Mouse (Mus musculus) lung, embryonic 16.5 days (tissue): Measurements from ENCODE around the gene Schip1. TPM values are rescaled to one million over a fixed set of nuclear protein-coding genes. Genes with fewer than 3 reads are reported as not detected.

Experiments used
- ATAC-seq: fragments of 200-750 bp; cut with Nextera tagmentation; 2 replicates; pipeline ENCODE4 v1.8.0; 2017; ENCODE audit warnings: low read depth, mild to moderate bottlenecking, moderate library complexity
- H3K27ac ChIP-seq: fragments of 300-500 bp; sonication (generic); 2 replicates; pipeline ENCODE4 v1.5.1; 2014; ENCODE audit warnings: mild to moderate bottlenecking, control low read depth, low read length
- H3K27me3 ChIP-seq: fragments of 300-500 bp; sonication (generic); 2 replicates; pipeline ENCODE4 v1.6.1; 2014; ENCODE audit warnings: low read depth, low read length, mixed read lengths; ENCODE audit not compliant: control insufficient read depth, insufficient read depth
- H3K36me3 ChIP-seq: fragments of 300-500 bp; sonication (generic); 2 replicates; pipeline ENCODE4 v1.6.1; 2014; ENCODE audit warnings: low read length; ENCODE audit not compliant: control insufficient read depth, insufficient read depth
- H3K4me1 ChIP-seq: fragments of 300-500 bp; sonication (generic); replicated peaks from 2 replicates; pipeline ENCODE4 v1.6.1; 2014; ENCODE audit warnings: low read length, mixed read lengths; ENCODE audit not compliant: control insufficient read depth, insufficient read depth
- H3K4me2 ChIP-seq: fragments of 300-500 bp; sonication (generic); 2 replicates; pipeline ENCODE4 v1.6.1; 2014; ENCODE audit warnings: low read depth, low read length, control low read depth
- H3K4me3 ChIP-seq: fragments of 300-500 bp; sonication (generic); 2 replicates; pipeline ENCODE4 v1.5.1; 2014; ENCODE audit warnings: mild to moderate bottlenecking, low read length, control low read depth
- H3K9ac ChIP-seq: fragments of 300-500 bp; sonication (generic); 2 replicates; pipeline ENCODE4 v1.6.1; 2014; ENCODE audit warnings: low read length, control low read depth
- H3K9me3 ChIP-seq: fragments of 300-500 bp; sonication (generic); 2 replicates; pipeline ENCODE4 v1.6.1; 2016; ENCODE audit warnings: low read length; ENCODE audit not compliant: control insufficient read depth
- WGBS: fragments of 180-500 bp; shearing (Covaris S2); extraction: QIAGEN DNeasy Blood & Tissue Kit; methylation state at CpG from one replicate; pipeline ENCODE4 v1.1.7; 2014; 5-methylcytosine and 5-hydroxymethylcytosine counted together
- polyA plus RNA-seq: library from polyadenylated mRNA; unstranded; fragments of >200 nt; fragmentation: Nextera tagmentation; extraction: Ambion mirVana; gene quantifications from 2 replicates; pipeline ENCODE4 v1.2.1, GENCODE M21; 2015

Schip1 gene
- 29.1 and 31.2 TPM in 2 replicates for polyA plus RNA-seq

- Histone ChIP-seq H3K36me3 (no peaks in the 10 kb centered on the region), H3K9me3 (no peaks in the 10 kb centered on the region), H3K27ac (no peak within 1 kb of the TSS), H3K4me2 (no peak within 1 kb of the TSS), H3K4me3 (no peak within 1 kb of the TSS), H3K4me1 (no peaks in the 10 kb centered on the region), H3K27me3 (no peaks in the 10 kb centered on the region), H3K9ac (no peak within 1 kb of the TSS)
- ATAC-seq = no peak
- WGBS = 16% methylated on average over 12 of the region's 12 CpGs
Observed at GRCm38 (mm10) chr3:68064731-68065130, at the start of gene Schip1. Gene Schip1 (plus strand): TSS chr3:68064802.

GRCm38 (mm10) chr3:68015786-68016185, 48.8 kb upstream of the Schip1 start:
- no peak for ATAC-seq
- Histone ChIP-seq H3K27me3 (no peaks in the 10 kb centered on the region), H3K9me3 (no peaks in the 10 kb centered on the region), H3K27ac (no peak overlapping the region), H3K4me1 (no peaks in the 10 kb centered on the region), H3K4me2 (no peak overlapping the region), H3K36me3 (no peaks in the 10 kb centered on the region), H3K9ac (no peak overlapping the region), H3K4me3 (no peak overlapping the region)
- WGBS = 58% methylated on average over 1 of the region's 1 CpGs

- no peaks in the 10 kb centered on the region for H3K36me3 ChIP-seq
- no peaks in the 10 kb centered on the region for H3K4me1 ChIP-seq
- no peaks in the 10 kb centered on the region for H3K9me3 ChIP-seq
- no peak overlapping the region for H3K4me2 ChIP-seq
- H3K27ac ChIP-seq = no peak overlapping the region
- 57% methylated on average over 4 of the region's 4 CpGs for WGBS
- H3K9ac ChIP-seq = no peak overlapping the region
- H3K4me3 ChIP-seq = no peak overlapping the region
- ATAC-seq = no peak
- H3K27me3 ChIP-seq = no peaks in the 10 kb centered on the region
Observed at GRCm38 (mm10) chr3:68019401-68019800, 45.2 kb upstream of the Schip1 start.

GRCm38 (mm10) chr3:68036097-68036496, 28.5 kb upstream of the Schip1 start:
- ATAC-seq = no peak
- H3K9ac ChIP-seq = no peak overlapping the region
- no peak overlapping the region for H3K4me3 ChIP-seq
- no peak overlapping the region for H3K4me2 ChIP-seq
- H3K27me3 ChIP-seq = no peaks in the 10 kb centered on the region
- no peak overlapping the region for H3K27ac ChIP-seq
- H3K36me3 ChIP-seq = no peaks in the 10 kb centered on the region
- no peaks in the 10 kb centered on the region for H3K9me3 ChIP-seq
- 54% methylated on average over 3 of the region's 3 CpGs for WGBS
- H3K4me1 ChIP-seq = no peaks in the 10 kb centered on the region

GRCm38 (mm10) chr3:68042951-68043350, 21.7 kb upstream of the Schip1 start:
- no peaks in the 10 kb centered on the region for H3K27me3 ChIP-seq
- no peaks in the 10 kb centered on the region for H3K36me3 ChIP-seq
- H3K9ac ChIP-seq = no peak overlapping the region
- H3K9me3 ChIP-seq = no peaks in the 10 kb centered on the region
- H3K4me2 ChIP-seq = no peak overlapping the region
- no peak overlapping the region for H3K4me3 ChIP-seq
- no peaks in the 10 kb centered on the region for H3K4me1 ChIP-seq
- WGBS = 90% methylated on average over 2 of the region's 2 CpGs
- H3K27ac ChIP-seq = no peak overlapping the region
- no peak for ATAC-seq

GRCm38 (mm10) chr3:68045475-68046416, 18.9 kb upstream of the Schip1 start:
- no peaks in the 10 kb centered on the region for H3K27me3 ChIP-seq
- H3K4me1 ChIP-seq = no peaks in the 10 kb centered on the region
- H3K36me3 ChIP-seq = no peaks in the 10 kb centered on the region
- ATAC-seq = no peak
- H3K9ac ChIP-seq = no peak overlapping the region
- H3K9me3 ChIP-seq = no peaks in the 10 kb centered on the region
- no peak overlapping the region for H3K4me2 ChIP-seq
- no peak overlapping the region for H3K4me3 ChIP-seq
- H3K27ac ChIP-seq = no peak overlapping the region
- WGBS = 47% methylated on average over 9 of the region's 9 CpGs

- 46% methylated on average over 2 of the region's 2 CpGs for WGBS
- ATAC-seq = no peak
Observed at GRCm38 (mm10) chr3:68053538-68053937, 11.1 kb upstream of the Schip1 start.

GRCm38 (mm10) chr3:68055071-68055470, 9.5 kb upstream of the Schip1 start:
- H3K9me3 ChIP-seq = no peaks in the 10 kb centered on the region
- H3K9ac ChIP-seq = no peak overlapping the region
- H3K27me3 ChIP-seq = peaks cover 3% of the 10 kb centered on the region; the same call in 1 of the 2 replicates
- no peak overlapping the region for H3K4me3 ChIP-seq
- H3K27ac ChIP-seq = no peak overlapping the region
- 32% methylated on average over 13 of the region's 13 CpGs for WGBS
- H3K4me1 ChIP-seq = no peaks in the 10 kb centered on the region
- no peak for ATAC-seq
- H3K36me3 ChIP-seq = no peaks in the 10 kb centered on the region
- no peak overlapping the region for H3K4me2 ChIP-seq

More at GRCm38 (mm10) chr3:68053538-68053937, 11.1 kb upstream of the Schip1 start:
- Histone ChIP-seq H3K4me2 (no peak overlapping the region), H3K27me3 (peaks cover 3% of the 10 kb centered on the region; the same call in 1 of the 2 replicates), H3K27ac (no peak overlapping the region), H3K4me1 (no peaks in the 10 kb centered on the region), H3K9me3 (no peaks in the 10 kb centered on the region), H3K4me3 (no peak overlapping the region), H3K9ac (no peak overlapping the region), H3K36me3 (no peaks in the 10 kb centered on the region)

- Histone ChIP-seq H3K36me3 (no peaks in the 10 kb centered on the region), H3K27ac (no peak overlapping the region), H3K27me3 (peaks cover 3% of the 10 kb centered on the region; the same call in 1 of the 2 replicates), H3K4me1 (no peaks in the 10 kb centered on the region), H3K4me3 (peak overlapping the region; percentile 50), H3K9me3 (no peaks in the 10 kb centered on the region), H3K4me2 (peak overlapping the region; percentile 54), H3K9ac (peak overlapping the region; percentile 52)
- ATAC-seq = peak; percentile 26; the same call in 1 of the 2 replicates
- WGBS = 37% methylated on average over 23 of the region's 23 CpGs
Observed at GRCm38 (mm10) chr3:68056373-68057275, 8.0 kb upstream of the Schip1 start.
